Mouse (Mus musculus): ENCODE measurements around the gene Carm1. TPM values are rescaled to one million over a fixed set of nuclear protein-coding genes. Genes with fewer than 3 reads are reported as not detected.

The Carm1 gene
- polyA plus RNA-seq, 1 experiment from 2014 or later, result 46.7 TPM

GRCm38 (mm10) chr9:21627145-21627795 lies 80.6 kb downstream of the Carm1 start:
- H3K4me3 ChIP-seq, result no peak overlapping the region
- H3K9ac ChIP-seq, result no peak overlapping the region
- H3K4me1 ChIP-seq, result peaks cover 21% of the 10 kb centered on the region
- no peak overlapping the region for H3K4me2 ChIP-seq
- ATAC-seq (replicated peaks), result no peak
- H3K36me3 ChIP-seq (replicated peaks), result no peaks in the 10 kb centered on the region
- H3K9me3 ChIP-seq, result no peaks in the 10 kb centered on the region
- 78% methylated on average over 5 of the region's 5 CpGs for WGBS
- no peak overlapping the region for H3K27ac ChIP-seq
- no peaks in the 10 kb centered on the region for H3K27me3 ChIP-seq (replicated peaks)

- Histone ChIP-seq H3K4me2 (no peak overlapping the region), H3K27me3 (replicated peaks) (no peaks in the 10 kb centered on the region), H3K9ac (no peak overlapping the region), H3K27ac (no peak overlapping the region), H3K4me1 (peaks cover 11% of the 10 kb centered on the region), H3K9me3 (no peaks in the 10 kb centered on the region), H3K36me3 (replicated peaks) (peaks cover 20% of the 10 kb centered on the region; the same call in 1 of the 2 replicates), H3K4me3 (no peak overlapping the region)
- no peak for ATAC-seq (replicated peaks)
- WGBS, result 83% methylated on average over 3 of the region's 3 CpGs
These were observed 84.0 kb downstream of the Carm1 start for GRCm38 (mm10) chr9:21630673-21631072.

GRCm38 (mm10) chr9:21633106-21633505 lies 86.4 kb downstream of the Carm1 start:
- 71% methylated on average over 3 of the region's 3 CpGs for WGBS
- no peak overlapping the region for H3K9ac ChIP-seq
- H3K9me3 ChIP-seq, result no peaks in the 10 kb centered on the region
- peaks cover 38% of the 10 kb centered on the region for H3K36me3 ChIP-seq (replicated peaks)
- H3K27me3 ChIP-seq (replicated peaks), result no peaks in the 10 kb centered on the region
- H3K4me2 ChIP-seq, result no peak overlapping the region
- ATAC-seq (replicated peaks), result no peak
- no peak overlapping the region for H3K4me3 ChIP-seq
- H3K4me1 ChIP-seq, result peaks cover 3% of the 10 kb centered on the region; the same call in 1 of the 2 replicates
- no peak overlapping the region for H3K27ac ChIP-seq

GRCm38 (mm10) chr9:21635639-21636038 lies 88.9 kb downstream of the Carm1 start:
- no peak overlapping the region for H3K27ac ChIP-seq
- H3K4me1 ChIP-seq, result peaks cover 3% of the 10 kb centered on the region; the same call in 1 of the 2 replicates
- no peak overlapping the region for H3K4me2 ChIP-seq
- 78% methylated on average over 7 of the region's 7 CpGs for WGBS
- peak; percentile 53; the same call in 1 of the 2 replicates for ATAC-seq (replicated peaks)
- peaks cover 63% of the 10 kb centered on the region for H3K36me3 ChIP-seq (replicated peaks)
- no peaks in the 10 kb centered on the region for H3K9me3 ChIP-seq
- H3K4me3 ChIP-seq, result no peak overlapping the region
- H3K27me3 ChIP-seq (replicated peaks), result no peaks in the 10 kb centered on the region
- no peak overlapping the region for H3K9ac ChIP-seq

GRCm38 (mm10) chr9:21639031-21639430 lies 92.3 kb downstream of the Carm1 start:
- Histone ChIP-seq H3K36me3 (replicated peaks) (peaks cover 85% of the 10 kb centered on the region), H3K27me3 (replicated peaks) (no peaks in the 10 kb centered on the region), H3K27ac (no peak overlapping the region), H3K4me3 (no peak overlapping the region), H3K9me3 (no peaks in the 10 kb centered on the region), H3K9ac (no peak overlapping the region), H3K4me2 (no peak overlapping the region), H3K4me1 (no peaks in the 10 kb centered on the region)
- no peak for ATAC-seq (replicated peaks)
- WGBS, result 96% methylated on average over 11 of the region's 11 CpGs

MicroRNAs within 50 kb of the gene (microRNA counts, 519-probe panel; counts per million panel counts)
- microRNA mmu-miR-1946b, result not detected

Small RNA genes lying within 50 kb of the gene (microRNA-seq; reads per million reads assigned to microRNA genes)
- not detected for gene Mir1946b

Other genes with a start within 250 kb of the Carm1 start
- 1.1 and 1.2 TPM in 2 replicates for gene Ap1m2, start 234.6 kb upstream of the Carm1 start, polyA plus RNA-seq (2015; fragmentation: Nextera tagmentation; extraction: Ambion mirVana)
- 63.3 and 70.0 TPM in 2 replicates for gene Slc44a2, start 226.2 kb upstream of the Carm1 start, polyA plus RNA-seq (2015; fragmentation: Nextera tagmentation; extraction: Ambion mirVana)
- 246 and 256 TPM in 2 replicates for gene Ilf3, start 179.0 kb upstream of the Carm1 start, polyA plus RNA-seq (2015; fragmentation: Nextera tagmentation; extraction: Ambion mirVana)
- 59.0 and 59.3 TPM in 2 replicates for gene Qtrt1, start 135.1 kb upstream of the Carm1 start, polyA plus RNA-seq (2015; fragmentation: Nextera tagmentation; extraction: Ambion mirVana)
- 71.5 and 74.9 TPM in 2 replicates for gene Dnm2, start 122.0 kb upstream of the Carm1 start, polyA plus RNA-seq (2015; fragmentation: Nextera tagmentation; extraction: Ambion mirVana)
- 61.2 and 62.7 TPM in 2 replicates for gene Tmed1, start 36.6 kb upstream of the Carm1 start, polyA plus RNA-seq (2015; fragmentation: Nextera tagmentation; extraction: Ambion mirVana)
- gene AB124611, start 20.7 kb upstream of the Carm1 start, polyA plus RNA-seq (2015; fragmentation: Nextera tagmentation; extraction: Ambion mirVana), result 1.9 and 2.6 TPM in 2 replicates
- gene Timm29, start 45.8 kb downstream of the Carm1 start, polyA plus RNA-seq (2015; fragmentation: Nextera tagmentation; extraction: Ambion mirVana), result 68.0 and 68.8 TPM in 2 replicates
- gene Yipf2, start 45.9 kb downstream of the Carm1 start, polyA plus RNA-seq (2015; fragmentation: Nextera tagmentation; extraction: Ambion mirVana), result 27.0 and 29.2 TPM in 2 replicates
- 158 and 163 TPM in 2 replicates for gene Smarca4, start 69.3 kb downstream of the Carm1 start, polyA plus RNA-seq (2015; fragmentation: Nextera tagmentation; extraction: Ambion mirVana)
- gene Ldlr, start 176.6 kb downstream of the Carm1 start, polyA plus RNA-seq (2015; fragmentation: Nextera tagmentation; extraction: Ambion mirVana), result 15.8 and 15.9 TPM in 2 replicates
- gene Spc24, start 213.4 kb downstream of the Carm1 start, polyA plus RNA-seq (2015; fragmentation: Nextera tagmentation; extraction: Ambion mirVana), result 15.7 and 17.8 TPM in 2 replicates

Data from midbrain, embryonic 15.5 days (tissue).